Mouse (Mus musculus) hindbrain, postnatal 0 days (tissue): Measurements from ENCODE around the gene Rora. TPM values are rescaled to one million over a fixed set of nuclear protein-coding genes. Genes with fewer than 3 reads are reported as not detected.

Source experiments
- ATAC-seq: fragments of 200-750 bp; cut with Nextera tagmentation; 2 replicates; pipeline ENCODE4 v1.8.0; 2017; ENCODE audit warnings: mild to moderate bottlenecking, moderate TSS enrichment, moderate library complexity
- DNase-seq: peaks from one replicate; pipeline ENCODE4 v3.0.0-alpha.2; 2015; ENCODE audit warnings: low spot score
- H3K27ac ChIP-seq: fragments of 300-500 bp; sonication (generic); 2 replicates; pipeline ENCODE4 v1.5.1; 2014; ENCODE audit warnings: mild to moderate bottlenecking
- H3K27me3 ChIP-seq: fragments of 300-500 bp; sonication (generic); 2 replicates; pipeline ENCODE4 v1.6.1; 2014; ENCODE audit warnings: low read length, mixed read lengths; ENCODE audit not compliant: insufficient read depth
- H3K36me3 ChIP-seq: fragments of 300-500 bp; sonication (generic); 2 replicates; pipeline ENCODE4 v1.6.1; 2014; ENCODE audit warnings: low read length, mixed read lengths; ENCODE audit not compliant: insufficient read depth
- H3K4me1 ChIP-seq: fragments of 300-500 bp; sonication (generic); 2 replicates; pipeline ENCODE4 v1.6.1; 2014; ENCODE audit warnings: antibody characterized with exemption, low read length, mixed read lengths; ENCODE audit not compliant: insufficient read depth
- H3K4me2 ChIP-seq: fragments of 300-500 bp; sonication (generic); 2 replicates; pipeline ENCODE4 v1.6.1; 2014; ENCODE audit warnings: low read depth, mild to moderate bottlenecking, low read length, moderate library complexity, mixed read lengths
- H3K4me3 ChIP-seq: fragments of 300-500 bp; sonication (generic); 2 replicates; pipeline ENCODE4 v1.5.1; 2014; ENCODE audit warnings: low read length
- H3K9ac ChIP-seq: fragments of 300-500 bp; sonication (generic); replicated peaks from 2 replicates; pipeline ENCODE4 v1.6.1; 2014; ENCODE audit warnings: mild to moderate bottlenecking, low read length, moderate library complexity, mixed read lengths
- H3K9me3 ChIP-seq: fragments of 300-500 bp; sonication (generic); 2 replicates; pipeline ENCODE4 v1.6.1; 2016; ENCODE audit warnings: low read length, mixed read lengths
- CTCF ChIP-seq: IDR thresholded peaks from 2 replicates; pipeline ENCODE4 v1.5.1; 2016; ENCODE audit warnings: antibody characterized with exemption, control low read depth, low read depth
- WGBS: fragments of 180-500 bp; shearing (Covaris S2); extraction: QIAGEN DNeasy Blood & Tissue Kit; methylation state at CpG from one replicate; pipeline ENCODE4 v1.1.7; 2014; 5-methylcytosine and 5-hydroxymethylcytosine counted together
- polyA plus RNA-seq: library from polyadenylated mRNA; unstranded; fragments of >200 nt; fragmentation: Nextera tagmentation; extraction: Ambion mirVana; gene quantifications from 2 replicates; pipeline ENCODE4 v1.2.1, GENCODE M21; 2015
- total RNA-seq: library from RNA; depleted of rRNA; stranded (reverse); fragments of >200 nt; gene quantifications from 2 replicates; pipeline ENCODE4 v1.2.3, GENCODE M21; 2014

The Rora gene
- total and polyA plus RNA-seq, 2 experiments from 2014 or later = 27.5 to 59.4 TPM

DNA sequence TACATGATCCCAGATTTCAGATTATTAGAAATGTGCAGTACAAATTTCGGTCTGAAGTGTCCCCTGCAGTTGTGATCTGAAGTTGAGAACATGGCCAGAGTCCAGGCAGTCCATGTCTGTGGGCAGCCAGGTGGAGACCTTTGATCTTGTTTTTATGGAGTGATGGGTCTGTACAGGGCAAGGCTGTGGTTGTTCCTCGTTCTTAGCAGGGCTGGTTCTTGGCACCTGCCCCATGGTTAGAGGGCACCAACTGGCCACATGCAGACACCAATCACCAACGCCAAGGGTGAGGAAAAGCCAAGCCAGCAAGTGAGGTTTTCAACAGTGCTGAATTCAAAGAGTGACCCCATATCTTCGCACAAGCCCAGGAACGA, 456.7 kb downstream of the Rora start:
- ATAC-seq = no peak

DNA sequence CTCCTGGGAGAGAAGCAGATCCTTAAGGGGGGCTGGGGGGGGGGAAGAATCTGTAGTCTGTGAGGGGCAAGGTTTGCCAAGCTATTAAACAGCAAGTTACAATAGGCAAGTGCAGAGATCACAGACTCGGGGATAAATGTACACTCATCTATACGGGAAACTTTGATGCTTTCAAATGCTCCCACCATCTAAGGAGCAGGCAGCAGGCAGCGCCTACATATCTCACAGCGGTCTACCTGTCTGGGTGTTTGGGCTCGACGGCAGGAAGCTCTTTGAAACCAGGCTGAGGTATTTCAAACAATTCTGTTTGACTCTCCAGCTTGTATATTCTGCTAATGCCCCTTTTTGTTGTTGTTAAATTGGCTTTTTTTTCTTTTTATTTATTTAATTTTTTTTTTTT, 457.1 kb downstream of the Rora start:
- H3K27ac ChIP-seq = no peak overlapping the region
- H3K9ac ChIP-seq = no peak overlapping the region
- no peak for TF ChIP-seq CTCF
- H3K4me2 ChIP-seq = no peak overlapping the region
- H3K9me3 ChIP-seq = no peaks in the 10 kb centered on the region
- H3K27me3 ChIP-seq = no peaks in the 10 kb centered on the region
- WGBS = 81% methylated on average over 6 of the region's 6 CpGs
- no peaks in the 10 kb centered on the region for H3K4me1 ChIP-seq
- H3K36me3 ChIP-seq = no peaks in the 10 kb centered on the region
- ATAC-seq (no peak), DNase-seq (no peak)
- no peak overlapping the region for H3K4me3 ChIP-seq

More for the DNA sequence above, 456.7 kb downstream of the Rora start:
- TF ChIP-seq CTCF = no peak
- Histone ChIP-seq H3K9me3 (no peaks in the 10 kb centered on the region), H3K36me3 (no peaks in the 10 kb centered on the region), H3K27me3 (no peaks in the 10 kb centered on the region), H3K27ac (no peak overlapping the region), H3K4me2 (no peak overlapping the region), H3K4me3 (no peak overlapping the region), H3K9ac (no peak overlapping the region), H3K4me1 (no peaks in the 10 kb centered on the region)
- 72% methylated on average over 5 of the region's 5 CpGs for WGBS
- no peak for DNase-seq

DNA sequence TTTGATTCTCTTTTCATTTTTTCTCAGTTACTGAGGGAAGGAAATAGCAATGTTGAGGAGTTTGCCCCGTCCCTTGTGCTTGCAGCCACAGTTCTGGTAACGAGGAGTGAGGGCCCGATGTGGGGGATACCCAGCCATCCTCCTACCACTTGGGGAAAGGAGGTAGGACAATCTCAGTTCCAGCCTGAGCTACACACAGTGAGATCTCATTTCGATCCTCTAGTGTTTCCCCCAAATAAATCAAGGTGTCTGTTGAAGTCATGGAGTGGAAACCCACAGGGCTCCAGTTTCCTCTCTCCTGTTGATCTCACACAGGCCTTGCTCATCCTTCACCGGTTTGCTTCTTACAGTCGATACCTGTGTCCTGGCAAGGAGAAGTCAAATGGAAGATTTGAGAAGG, 458.0 kb downstream of the Rora start:
- TF ChIP-seq CTCF = no peak
- H3K9ac ChIP-seq = no peak overlapping the region
- H3K27me3 ChIP-seq = no peaks in the 10 kb centered on the region
- WGBS = 83% methylated on average over 6 of the region's 6 CpGs
- no peak overlapping the region for H3K4me3 ChIP-seq
- H3K36me3 ChIP-seq = no peaks in the 10 kb centered on the region
- H3K4me2 ChIP-seq = no peak overlapping the region
- H3K9me3 ChIP-seq = no peaks in the 10 kb centered on the region
- DNase-seq (no peak), ATAC-seq (no peak)
- no peak overlapping the region for H3K27ac ChIP-seq
- no peaks in the 10 kb centered on the region for H3K4me1 ChIP-seq

DNA sequence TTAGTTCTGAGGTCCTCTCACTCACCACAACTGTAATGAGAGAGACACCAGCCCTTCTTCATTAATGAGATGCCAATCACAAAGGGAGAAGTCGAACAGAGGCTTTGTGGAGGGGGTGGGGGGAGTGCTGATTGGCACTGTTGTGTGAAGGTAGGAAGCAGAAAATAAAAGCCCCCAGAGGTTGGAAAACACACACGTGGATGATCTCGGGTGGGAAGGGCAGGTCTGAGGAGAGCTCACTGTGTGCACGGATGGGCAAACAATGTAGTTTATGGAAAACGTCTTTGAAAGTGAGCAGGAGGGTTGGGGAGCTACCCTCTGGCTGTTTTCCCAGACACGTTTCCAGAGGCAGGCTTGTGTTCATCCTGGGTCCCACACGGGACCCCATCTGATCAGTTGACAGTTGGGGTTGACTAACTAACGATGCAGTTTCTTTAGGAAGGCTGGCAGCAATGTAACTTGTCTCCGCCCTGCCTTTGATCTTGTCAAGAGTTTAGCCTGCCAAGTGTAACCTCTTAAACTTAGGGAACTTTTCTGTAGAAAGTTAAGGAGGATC, 460.9 kb downstream of the Rora start:
- Histone ChIP-seq H3K27ac (no peak overlapping the region), H3K27me3 (no peaks in the 10 kb centered on the region), H3K4me1 (no peaks in the 10 kb centered on the region), H3K36me3 (no peaks in the 10 kb centered on the region), H3K9me3 (no peaks in the 10 kb centered on the region), H3K4me3 (no peak overlapping the region), H3K9ac (no peak overlapping the region), H3K4me2 (no peak overlapping the region)
- ATAC-seq (no peak), DNase-seq (no peak)
- 22% methylated on average over 9 of the region's 9 CpGs for WGBS
- no peak for TF ChIP-seq CTCF

DNA sequence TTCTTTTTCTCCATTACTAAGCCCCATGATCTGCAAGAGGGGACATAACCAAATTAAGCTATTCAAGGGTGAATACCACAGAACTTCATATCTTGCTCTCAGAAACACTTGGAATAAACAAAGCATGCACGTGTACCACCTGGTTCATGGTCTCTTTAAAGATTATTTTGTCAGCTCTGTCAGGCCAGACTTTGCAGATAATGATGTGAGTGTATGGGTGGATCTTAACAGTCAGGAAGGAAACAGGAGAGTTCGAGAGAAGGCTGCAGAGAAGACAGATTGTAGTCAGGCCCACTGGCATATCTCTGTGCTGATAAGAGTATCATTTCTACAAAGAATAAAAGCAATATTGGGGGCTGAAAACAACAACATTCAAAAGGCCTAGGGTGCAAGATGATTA, 463.2 kb downstream of the Rora start:
- H3K36me3 ChIP-seq = no peaks in the 10 kb centered on the region
- 73% methylated on average over 2 of the region's 2 CpGs for WGBS
- DNase-seq (no peak), ATAC-seq (no peak)
- H3K9ac ChIP-seq = no peak overlapping the region
- no peak for TF ChIP-seq CTCF
- 0 out of 2 replicates have a peak, but pooled peaks cover 3% of the 10 kb centered on the region for H3K4me1 ChIP-seq
- H3K4me2 ChIP-seq = no peak overlapping the region
- no peak overlapping the region for H3K27ac ChIP-seq
- no peaks in the 10 kb centered on the region for H3K9me3 ChIP-seq
- no peak overlapping the region for H3K4me3 ChIP-seq
- no peaks in the 10 kb centered on the region for H3K27me3 ChIP-seq

DNA sequence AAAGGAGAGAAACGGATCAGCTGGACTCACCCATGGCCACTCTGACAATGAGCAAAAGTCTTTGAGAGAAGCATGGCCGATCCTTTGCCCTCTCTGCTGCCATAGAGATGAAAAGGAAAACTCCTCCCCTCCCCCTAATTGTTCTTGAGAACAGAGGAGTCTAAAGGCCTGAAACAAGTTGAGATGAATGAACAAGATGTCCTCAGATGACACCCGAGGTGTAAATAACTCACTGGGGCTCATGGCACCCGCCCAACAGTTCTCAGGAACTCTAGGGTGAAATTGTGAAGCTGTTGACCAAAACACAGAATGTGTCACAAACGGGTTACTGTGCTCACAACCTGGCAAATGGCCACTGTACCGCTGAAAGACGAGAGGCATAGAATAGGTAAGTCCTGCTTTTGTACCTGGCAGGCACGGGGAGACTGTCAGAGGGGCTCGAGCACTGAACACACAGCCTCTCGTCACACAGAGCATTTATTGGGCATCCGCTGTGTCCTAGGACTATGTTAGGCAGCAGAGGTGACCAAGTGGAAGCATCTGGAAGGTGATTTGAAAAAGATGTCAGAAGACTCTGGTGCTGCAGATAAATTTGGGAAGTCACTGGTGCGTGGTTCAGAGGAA, 467.6 kb downstream of the Rora start:
- no peak overlapping the region for H3K4me3 ChIP-seq
- no peak overlapping the region for H3K4me2 ChIP-seq
- WGBS = 32% methylated on average over 12 of the region's 12 CpGs
- H3K27me3 ChIP-seq = no peaks in the 10 kb centered on the region
- H3K27ac ChIP-seq = no peak overlapping the region
- H3K4me1 ChIP-seq = 0 out of 2 replicates have a peak, but pooled peaks cover 11% of the 10 kb centered on the region
- no peak for TF ChIP-seq CTCF
- H3K36me3 ChIP-seq = no peaks in the 10 kb centered on the region
- DNase-seq = peak; percentile 30
- no peaks in the 10 kb centered on the region for H3K9me3 ChIP-seq
- ATAC-seq = 0 out of 2 replicates have a peak, but pooled peaks have one; percentile 51
- H3K9ac ChIP-seq = no peak overlapping the region
